Mouse (Mus musculus) heart, embryonic 10.5 days (tissue): ENCODE results near the gene Ccdc12. TPM values are rescaled to one million over a fixed set of nuclear protein-coding genes. Genes with fewer than 3 reads are reported as not detected.

Experiments
- DNase-seq: peaks from one replicate; pipeline ENCODE4 v3.0.0-alpha.2; 2017; ENCODE audit warnings: low spot score
- H3K27ac ChIP-seq: fragments of 300-500 bp; sonication (generic); 2 replicates; pipeline ENCODE4 v1.5.1; 2016; ENCODE audit warnings: mild to moderate bottlenecking
- H3K27me3 ChIP-seq: fragments of 300-500 bp; sonication (generic); 2 replicates; pipeline ENCODE4 v1.6.1; 2016; ENCODE audit warnings: mild to moderate bottlenecking; ENCODE audit not compliant: poor library complexity, insufficient read depth, severe bottlenecking
- H3K36me3 ChIP-seq: fragments of 300-500 bp; sonication (generic); 2 replicates; pipeline ENCODE4 v1.6.1; 2016; ENCODE audit warnings: mild to moderate bottlenecking, moderate library complexity
- H3K4me1 ChIP-seq: fragments of 300-500 bp; sonication (generic); 2 replicates; pipeline ENCODE4 v1.6.1; 2016; ENCODE audit warnings: mild to moderate bottlenecking
- H3K4me3 ChIP-seq: fragments of 300-500 bp; sonication (generic); 2 replicates; pipeline ENCODE4 v1.5.1; 2016; ENCODE audit warnings: mild to moderate bottlenecking, moderate library complexity
- H3K9me3 ChIP-seq: fragments of 300-500 bp; sonication (generic); 2 replicates; pipeline ENCODE4 v1.6.1; 2016; ENCODE audit warnings: mild to moderate bottlenecking, moderate library complexity
- WGBS: fragments of 180-500 bp; shearing (Covaris S2); methylation state at CpG from one replicate; pipeline ENCODE4 v1.1.7; 2016; 5-methylcytosine and 5-hydroxymethylcytosine counted together
- polyA plus RNA-seq: library from polyadenylated mRNA; unstranded; fragments of >200 nt; fragmentation: Nextera tagmentation; extraction: Ambion mirVana; gene quantifications from 2 replicates; pipeline ENCODE4 v1.2.1, GENCODE M21; 2016

Gene Ccdc12
- polyA plus RNA-seq, 1 experiment from 2014 or later, result 189 TPM

DNA sequence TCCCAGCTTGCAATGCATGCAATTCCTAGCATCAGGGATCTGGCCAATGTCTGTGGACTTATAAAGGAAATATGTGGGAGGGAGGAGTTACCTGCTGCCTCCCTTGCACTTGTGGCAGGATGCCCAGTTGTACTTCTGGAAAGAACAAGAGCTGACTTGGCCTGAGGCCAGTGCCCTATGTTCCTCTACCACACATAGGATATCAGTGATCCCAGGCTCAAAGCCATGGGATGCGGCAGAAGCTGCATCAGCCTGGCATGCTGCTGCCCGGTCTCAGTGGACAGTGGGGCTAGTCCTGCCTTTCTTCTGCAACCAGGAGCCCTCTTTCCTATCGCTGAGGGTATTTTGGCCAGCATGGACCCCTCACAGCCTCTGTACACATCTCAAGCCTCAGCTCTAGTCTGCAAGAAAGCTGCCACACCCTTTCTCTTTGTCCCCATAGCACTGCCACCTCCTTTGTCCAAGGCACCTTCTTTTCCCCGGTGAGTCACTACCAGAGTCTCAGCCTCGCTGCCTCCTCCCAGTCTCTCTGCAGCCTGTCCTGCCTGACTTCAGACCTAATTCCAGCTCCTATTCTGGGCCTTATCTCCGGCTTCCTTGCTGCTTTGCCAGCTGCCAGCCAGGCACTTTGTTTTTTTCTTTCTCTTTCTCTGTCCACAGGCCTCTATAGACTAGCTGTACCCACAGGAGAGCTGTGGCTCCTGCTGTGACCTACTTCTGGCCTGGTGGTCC lies 28.0 kb downstream of the Ccdc12 start:
- Histone ChIP-seq H3K27me3 (no peaks in the 10 kb centered on the region), H3K4me1 (peaks cover 63% of the 10 kb centered on the region), H3K27ac (peak overlapping the region; percentile 81), H3K4me3 (peak overlapping the region; percentile 1; the same call in 1 of the 2 replicates), H3K36me3 (peaks cover 5% of the 10 kb centered on the region; the same call in 1 of the 2 replicates), H3K9me3 (no peaks in the 10 kb centered on the region)
- no peak for DNase-seq
- WGBS, result 39% methylated on average over 6 of the region's 6 CpGs

DNA sequence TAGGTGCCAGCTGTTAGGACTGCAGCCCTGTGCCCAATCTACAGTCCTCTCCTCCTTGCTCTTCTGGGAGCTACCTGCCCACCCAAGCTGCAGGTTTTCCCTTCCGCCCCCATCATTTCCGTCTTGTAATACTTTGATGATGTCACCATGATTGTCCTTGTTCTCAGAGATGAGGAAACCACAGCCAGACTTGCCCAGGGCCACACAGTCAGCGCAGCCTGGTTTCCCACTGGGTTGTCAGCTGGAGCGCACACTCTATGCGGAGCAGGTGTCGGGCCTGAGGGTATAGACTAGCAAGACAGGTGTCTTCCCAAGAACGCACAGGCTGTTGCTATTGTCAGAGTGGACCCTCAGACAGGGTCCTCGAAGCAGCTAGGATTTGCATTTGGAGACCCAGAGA lies 28.9 kb downstream of the Ccdc12 start:
- peak overlapping the region; percentile 81 for H3K27ac ChIP-seq
- no peak overlapping the region for H3K4me3 ChIP-seq
- H3K9me3 ChIP-seq, result no peaks in the 10 kb centered on the region
- no peak for DNase-seq
- H3K27me3 ChIP-seq, result no peaks in the 10 kb centered on the region
- peaks cover 67% of the 10 kb centered on the region for H3K4me1 ChIP-seq
- WGBS, result 90% methylated on average over 8 of the region's 8 CpGs
- H3K36me3 ChIP-seq, result 0 out of 2 replicates have a peak, but pooled peaks cover under 1% of the 10 kb centered on the region

DNA sequence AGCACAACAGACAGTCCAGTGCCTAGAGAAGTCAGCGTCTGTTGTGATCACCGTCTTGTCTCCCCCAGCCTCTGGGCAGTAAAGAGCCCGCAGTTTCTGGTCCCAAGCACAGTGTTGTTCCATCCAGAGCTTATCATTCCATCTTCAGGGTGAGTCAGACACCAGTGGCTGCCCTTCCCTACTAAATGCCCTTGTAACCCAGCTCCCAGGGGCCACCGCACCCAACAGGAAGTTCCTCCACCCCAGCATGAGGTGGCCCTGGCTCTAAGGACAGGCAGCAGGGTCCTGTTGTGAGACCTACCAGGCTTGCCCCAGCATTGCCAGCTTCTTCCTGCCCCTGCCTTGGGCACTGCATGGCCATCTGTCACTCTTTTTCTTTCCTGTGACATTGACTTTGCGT lies 29.3 kb downstream of the Ccdc12 start:
- H3K4me1 ChIP-seq, result peaks cover 67% of the 10 kb centered on the region
- H3K9me3 ChIP-seq, result no peaks in the 10 kb centered on the region
- 77% methylated on average over 5 of the region's 5 CpGs for WGBS
- H3K36me3 ChIP-seq, result no peaks in the 10 kb centered on the region
- H3K27ac ChIP-seq, result peak overlapping the region; percentile 81; the same call in 1 of the 2 replicates
- DNase-seq, result no peak
- no peak overlapping the region for H3K4me3 ChIP-seq
- no peaks in the 10 kb centered on the region for H3K27me3 ChIP-seq

DNA sequence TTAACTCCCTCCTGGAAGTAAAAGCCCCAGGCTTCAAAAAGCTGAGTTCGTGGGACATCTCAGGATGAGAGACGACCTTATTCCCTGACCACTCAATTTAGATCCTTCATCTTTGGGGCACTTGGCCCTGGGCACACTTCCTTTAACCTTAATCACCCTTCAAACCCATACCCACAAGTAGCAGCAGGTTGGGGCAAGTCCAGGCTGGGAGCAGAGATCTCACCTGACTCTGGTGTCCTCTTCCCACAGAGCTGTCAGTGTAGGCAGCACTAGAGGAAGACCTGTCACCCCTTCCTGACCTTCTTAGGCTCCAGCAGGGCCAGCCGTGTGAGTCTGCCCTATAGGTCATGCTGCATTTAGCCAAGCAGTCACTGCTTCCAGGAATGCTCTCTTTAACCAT lies 30.2 kb downstream of the Ccdc12 start:
- 56% methylated on average over 3 of the region's 3 CpGs for WGBS
- Histone ChIP-seq H3K4me3 (no peak overlapping the region), H3K36me3 (no peaks in the 10 kb centered on the region), H3K27me3 (no peaks in the 10 kb centered on the region), H3K4me1 (peaks cover 65% of the 10 kb centered on the region), H3K27ac (0 out of 2 replicates have a peak overlapping the region, but pooled peaks have one; percentile 30), H3K9me3 (no peaks in the 10 kb centered on the region)
- DNase-seq, result no peak

DNA sequence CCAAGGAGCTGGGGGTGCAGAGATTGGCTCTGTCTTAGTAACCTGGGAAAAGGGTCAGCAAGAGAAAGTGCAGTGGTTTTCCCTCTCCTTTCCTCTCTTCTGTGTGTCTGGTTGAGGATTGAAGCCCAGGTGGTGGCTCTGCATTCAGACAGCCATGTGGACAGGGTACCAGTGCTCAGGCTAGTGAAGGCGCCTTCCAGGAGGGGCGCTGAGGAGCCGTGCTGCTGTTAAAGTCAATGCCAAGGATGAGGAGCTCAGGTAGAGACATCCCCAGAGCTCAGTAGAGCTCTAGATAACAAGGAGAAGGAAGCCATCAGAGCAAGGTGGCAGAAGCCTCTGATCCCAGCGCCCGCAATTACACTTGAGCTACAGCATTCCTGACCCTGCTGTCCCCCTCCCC lies 30.8 kb downstream of the Ccdc12 start:
- Histone ChIP-seq H3K4me3 (no peak overlapping the region), H3K36me3 (no peaks in the 10 kb centered on the region), H3K9me3 (no peaks in the 10 kb centered on the region), H3K27ac (no peak overlapping the region), H3K27me3 (no peaks in the 10 kb centered on the region), H3K4me1 (peaks cover 61% of the 10 kb centered on the region)
- 56% methylated on average over 5 of the region's 5 CpGs for WGBS
- no peak for DNase-seq

DNA sequence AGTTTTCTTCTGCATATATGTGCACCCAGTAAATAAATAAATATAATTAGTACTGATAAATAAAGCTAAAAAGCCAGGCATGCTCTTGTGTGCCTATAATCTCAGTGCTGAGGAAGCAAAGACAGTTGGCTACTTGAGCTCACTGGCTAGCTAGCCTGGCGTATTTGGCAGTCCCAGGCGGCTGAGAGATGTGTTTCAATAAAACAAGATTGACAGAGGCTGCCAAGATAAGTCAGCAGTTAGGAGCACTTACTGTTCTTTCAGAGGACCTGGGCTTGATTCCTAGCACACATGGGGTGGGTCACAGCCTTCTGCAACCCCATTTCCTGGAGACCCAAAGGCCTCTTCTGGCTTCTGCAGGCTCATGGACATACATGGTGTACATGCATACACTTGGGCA lies 31.5 kb downstream of the Ccdc12 start:
- Histone ChIP-seq H3K4me3 (no peak overlapping the region), H3K27ac (no peak overlapping the region), H3K4me1 (peaks cover 56% of the 10 kb centered on the region), H3K9me3 (no peaks in the 10 kb centered on the region), H3K27me3 (no peaks in the 10 kb centered on the region), H3K36me3 (peaks cover 3% of the 10 kb centered on the region; the same call in 1 of the 2 replicates)
- WGBS, result 87% methylated on average over 2 of the region's 2 CpGs
- DNase-seq, result no peak

DNA sequence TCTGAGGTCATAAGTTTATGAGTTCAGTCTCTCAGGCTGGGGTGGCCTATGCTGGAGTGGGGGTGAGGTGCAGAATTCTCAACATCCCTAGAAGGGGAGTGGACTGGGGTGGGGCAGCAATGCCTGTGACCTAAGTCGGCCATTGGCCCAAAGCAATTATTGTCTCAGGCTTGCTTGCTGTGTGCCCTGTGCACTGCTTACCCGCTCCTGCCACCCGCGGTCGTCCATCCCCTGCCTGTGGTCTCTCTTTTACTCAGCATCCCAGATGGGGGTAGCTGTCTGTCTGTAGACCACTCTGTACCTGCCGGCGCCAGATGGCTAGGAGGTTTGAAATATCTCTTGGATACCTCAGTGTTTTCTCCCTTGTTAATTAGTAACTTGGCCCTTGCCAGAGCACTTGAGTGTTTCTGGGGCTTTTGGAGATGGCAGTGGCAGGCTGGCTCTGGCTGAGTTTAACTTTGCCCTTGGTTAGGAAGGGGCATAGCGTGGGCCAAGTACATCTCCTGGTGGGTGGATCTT lies 33.0 kb downstream of the Ccdc12 start:
- DNase-seq, result no peak
- H3K27ac ChIP-seq, result no peak overlapping the region
- H3K36me3 ChIP-seq, result peaks cover 12% of the 10 kb centered on the region
- H3K9me3 ChIP-seq, result no peaks in the 10 kb centered on the region
- 88% methylated on average over 8 of the region's 8 CpGs for WGBS
- H3K27me3 ChIP-seq, result no peaks in the 10 kb centered on the region
- H3K4me3 ChIP-seq, result no peak overlapping the region
- peaks cover 42% of the 10 kb centered on the region for H3K4me1 ChIP-seq

DNA sequence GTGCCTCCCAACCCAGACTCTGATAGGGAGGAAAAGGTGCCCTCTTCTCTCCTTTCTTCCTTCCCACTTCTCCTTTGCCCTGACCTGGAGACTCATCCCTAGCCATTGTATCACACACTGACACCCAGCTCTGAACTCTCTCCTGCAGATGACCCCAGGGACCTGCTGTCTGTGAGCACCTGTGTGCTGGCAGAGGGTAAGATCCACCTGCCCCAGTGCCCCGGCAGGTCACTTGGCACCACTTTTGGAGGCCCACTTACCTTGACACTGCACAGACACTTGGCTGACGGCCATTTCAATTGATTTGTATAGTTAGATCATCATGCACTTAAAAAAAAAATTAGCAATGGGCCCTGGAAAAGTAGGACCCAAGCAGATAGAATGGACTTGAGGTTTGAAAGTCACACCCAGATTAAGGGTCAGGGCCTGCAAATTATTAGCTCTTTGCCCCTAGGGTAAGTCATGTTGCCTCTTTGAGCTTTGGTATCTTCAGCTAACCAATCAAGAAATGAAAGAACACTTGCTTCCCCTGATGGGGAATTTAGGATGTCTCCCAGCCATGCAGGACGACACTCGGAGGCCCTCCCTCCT lies 39.0 kb downstream of the Ccdc12 start:
- no peak for DNase-seq
- H3K27ac ChIP-seq, result no peak overlapping the region
- H3K36me3 ChIP-seq, result peaks cover 33% of the 10 kb centered on the region
- no peak overlapping the region for H3K4me3 ChIP-seq
- H3K27me3 ChIP-seq, result no peaks in the 10 kb centered on the region
- H3K9me3 ChIP-seq, result no peaks in the 10 kb centered on the region
- 79% methylated on average over 4 of the region's 4 CpGs for WGBS
- H3K4me1 ChIP-seq, result peaks cover 19% of the 10 kb centered on the region

DNA sequence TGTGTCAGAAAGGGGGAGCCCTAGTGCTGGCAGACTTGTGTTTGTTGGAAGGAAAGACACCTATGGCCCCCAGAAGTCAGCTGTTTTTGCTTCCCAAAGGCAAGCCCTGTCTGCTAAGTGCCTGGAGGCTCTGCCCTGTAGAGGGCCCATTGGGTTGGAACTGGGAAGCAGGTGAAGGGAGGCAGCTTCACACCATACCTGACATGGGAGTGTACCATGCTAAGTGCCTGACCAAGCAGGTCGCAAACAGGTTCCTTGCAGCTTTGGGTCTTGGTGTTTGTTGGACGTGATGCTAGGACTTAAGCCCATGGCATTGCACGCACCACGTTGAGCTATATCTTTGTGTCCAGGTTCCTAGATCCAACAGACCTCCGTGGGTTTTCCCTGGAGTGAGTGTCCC lies 40.1 kb downstream of the Ccdc12 start:
- DNase-seq, result no peak
- WGBS, result 93% methylated on average over 5 of the region's 5 CpGs
- Histone ChIP-seq H3K4me1 (peaks cover 13% of the 10 kb centered on the region), H3K4me3 (no peak overlapping the region), H3K27me3 (no peaks in the 10 kb centered on the region), H3K36me3 (peaks cover 39% of the 10 kb centered on the region), H3K9me3 (no peaks in the 10 kb centered on the region), H3K27ac (no peak overlapping the region)

DNA sequence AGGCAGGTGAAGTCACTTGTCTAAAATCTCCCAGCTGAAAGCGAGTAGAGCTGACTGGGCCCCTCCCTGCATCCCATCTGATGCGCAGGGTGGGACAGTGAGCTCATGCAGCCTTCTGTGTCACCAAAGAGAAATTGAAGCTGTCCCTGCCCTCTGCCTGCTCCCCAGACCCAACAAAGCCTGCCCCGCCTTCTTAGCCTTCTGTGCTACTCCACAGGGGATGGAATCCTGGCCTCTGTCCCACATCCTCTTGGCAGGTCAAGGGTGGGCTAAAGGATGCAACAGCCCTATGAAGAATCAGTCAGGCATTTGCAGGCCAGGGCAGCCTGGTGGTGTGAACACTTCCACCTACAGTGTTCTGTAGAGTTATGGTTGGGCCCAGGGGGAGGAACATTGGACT lies 41.2 kb downstream of the Ccdc12 start:
- no peak overlapping the region for H3K4me3 ChIP-seq
- no peak overlapping the region for H3K27ac ChIP-seq
- H3K27me3 ChIP-seq, result no peaks in the 10 kb centered on the region
- H3K9me3 ChIP-seq, result no peaks in the 10 kb centered on the region
- H3K4me1 ChIP-seq, result peaks cover 16% of the 10 kb centered on the region
- 89% methylated on average over 3 of the region's 3 CpGs for WGBS
- peaks cover 43% of the 10 kb centered on the region for H3K36me3 ChIP-seq
- no peak for DNase-seq

DNA sequence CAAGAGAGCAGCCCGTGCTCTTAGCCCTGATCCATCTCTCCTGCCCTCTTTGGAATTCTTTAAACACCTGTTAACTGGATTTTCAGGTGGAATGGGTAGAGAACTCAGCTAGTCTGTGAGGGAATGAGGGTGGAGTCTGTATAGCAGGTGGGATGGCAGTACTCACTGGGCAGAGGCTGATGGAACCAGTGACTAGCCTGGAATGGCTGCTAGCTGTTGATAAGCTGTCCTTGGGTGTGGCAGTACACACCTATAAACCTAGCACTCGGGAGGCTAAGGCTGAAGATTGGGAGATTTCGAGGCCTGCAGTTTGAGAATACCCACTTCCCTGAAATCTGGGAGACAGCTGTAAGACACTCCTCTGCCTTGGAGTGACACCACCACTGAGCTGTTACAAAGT lies 43.3 kb downstream of the Ccdc12 start:
- no peaks in the 10 kb centered on the region for H3K27me3 ChIP-seq
- H3K36me3 ChIP-seq, result peaks cover 34% of the 10 kb centered on the region; the same call in 1 of the 2 replicates
- H3K4me1 ChIP-seq, result peaks cover 24% of the 10 kb centered on the region
- H3K9me3 ChIP-seq, result no peaks in the 10 kb centered on the region
- no peak overlapping the region for H3K4me3 ChIP-seq
- H3K27ac ChIP-seq, result no peak overlapping the region
- 76% methylated on average over 3 of the region's 3 CpGs for WGBS
- DNase-seq, result no peak

DNA sequence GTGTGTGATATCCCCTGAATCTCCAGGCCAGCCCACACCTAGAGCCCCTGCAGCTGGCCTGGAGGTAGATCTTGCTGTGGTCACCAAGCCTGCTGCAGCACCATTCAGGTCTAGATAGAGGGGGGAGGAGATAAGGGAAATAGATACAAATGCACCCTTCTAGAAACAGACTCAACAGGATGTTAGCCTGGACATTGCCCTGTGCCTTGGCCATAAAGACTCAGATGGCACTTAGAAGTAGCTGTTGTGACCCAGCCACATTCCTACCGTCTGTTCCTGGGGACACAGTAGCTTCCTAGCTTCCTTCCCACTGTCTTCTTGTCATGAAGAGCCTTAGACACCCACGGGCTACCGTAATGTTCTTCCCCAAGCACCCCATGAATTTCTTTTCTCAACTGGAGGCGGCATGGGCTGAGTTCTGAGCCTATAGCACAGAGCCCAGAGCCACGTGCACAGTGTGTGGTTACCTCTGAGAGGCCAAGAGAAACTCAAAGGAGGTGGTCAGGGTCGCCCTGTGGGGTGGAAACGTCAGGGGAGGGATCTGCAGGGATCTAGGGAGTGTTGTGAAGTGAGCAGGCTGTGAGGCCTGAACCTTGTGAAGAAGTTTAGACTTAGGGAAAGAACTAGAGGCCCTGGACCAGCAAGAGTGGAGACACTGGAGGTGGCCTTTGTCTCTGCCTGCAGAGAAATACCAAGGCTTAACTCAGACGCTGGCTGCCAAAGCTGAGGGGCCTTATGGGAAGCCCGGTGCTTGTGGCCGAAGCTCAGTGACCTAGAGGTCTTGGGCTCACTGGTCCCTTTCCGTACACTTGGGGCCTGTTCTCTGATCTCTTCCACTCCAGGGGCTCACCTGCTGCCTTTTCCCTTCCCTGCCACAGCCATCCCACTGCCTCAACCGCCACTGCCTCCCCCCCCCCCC lies 45.1 kb downstream of the Ccdc12 start:
- no peak overlapping the region for H3K4me3 ChIP-seq
- H3K36me3 ChIP-seq, result peaks cover 33% of the 10 kb centered on the region; the same call in 1 of the 2 replicates
- H3K4me1 ChIP-seq, result peaks cover 17% of the 10 kb centered on the region
- 77% methylated on average over 11 of the region's 12 CpGs for WGBS
- no peaks in the 10 kb centered on the region for H3K9me3 ChIP-seq
- no peak overlapping the region for H3K27ac ChIP-seq
- H3K27me3 ChIP-seq, result no peaks in the 10 kb centered on the region
- no peak for DNase-seq
